Mouse (Mus musculus): ENCODE results near the gene Ubac2. TPM values are rescaled to one million over a fixed set of nuclear protein-coding genes. Genes with fewer than 3 reads are reported as not detected.

The Ubac2 gene
- polyA plus RNA-seq, 2 experiments, result 10.1 to 16.4 TPM

DNA sequence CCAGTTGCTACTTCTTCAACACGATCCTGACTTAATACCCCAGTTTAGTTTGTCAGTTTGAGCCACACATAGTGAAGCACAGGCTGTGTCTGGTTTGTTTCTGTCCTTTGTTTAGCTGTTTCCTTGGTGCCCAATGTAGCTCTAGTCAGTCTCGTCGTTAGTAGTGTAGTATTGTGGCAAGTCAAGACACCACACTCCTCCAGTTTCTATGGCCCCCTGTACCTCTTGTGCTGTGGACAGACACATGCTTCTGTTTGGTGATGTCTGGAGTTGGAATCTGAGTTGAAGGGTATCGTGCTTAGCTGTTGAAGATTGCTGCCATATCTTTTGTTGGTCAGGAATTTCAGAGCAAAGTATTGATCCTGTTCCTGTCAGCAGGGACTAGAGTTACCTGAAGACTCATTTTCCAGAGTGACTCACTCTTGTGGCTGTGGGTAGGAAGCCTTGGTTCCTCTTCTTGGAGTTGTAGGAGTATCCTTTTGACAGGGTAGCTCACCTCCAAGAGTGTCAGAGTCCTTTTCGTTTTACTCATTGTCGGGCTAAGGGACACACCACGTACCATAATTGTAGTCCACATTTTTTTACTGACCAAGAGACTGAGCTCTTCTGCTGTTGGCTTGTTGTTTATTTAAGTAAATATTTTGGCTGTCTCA lies 52.4 kb downstream of the Ubac2 start:
- Histone ChIP-seq H3K9me3 (ENCODE audit: control insufficient read depth, low read length) (no peaks in the 10 kb centered on the region), H3K27me3 (ENCODE audit: control insufficient read depth, insufficient read depth, low read length) (no peaks in the 10 kb centered on the region), H3K4me2 (ENCODE audit: low read depth) (no peak overlapping the region), H3K4me3 (ENCODE audit: insufficient read depth in 1 of 2, low read depth in 2 of 2, low read length in 2 of 2) (no peak overlapping the region), H3K27ac (no peak overlapping the region), H3K4me1 (replicated peaks; ENCODE audit: control insufficient read depth in 2 of 2, insufficient read depth in 2 of 2, low read length in 1 of 2) (peaks cover 12 to 28% of the 10 kb centered on the region in 2 experiments), H3K36me3 (replicated peaks; ENCODE audit: control insufficient read depth, insufficient read depth, low read depth) (no peaks in the 10 kb centered on the region), H3K9ac (replicated peaks) (no peak overlapping the region)
- TF ChIP-seq CTCF (IDR thresholded peaks at IDR 0.05; ENCODE audit: low read depth) (no peak), EP300 (IDR thresholded peaks at IDR 0.05; ENCODE audit: low read depth) (no peak)
- 62% methylated on average over 7 of the region's 7 CpGs for WGBS (ENCODE audit: insufficient replicate concordance)
- ATAC-seq (ENCODE audit: insufficient read depth) (no peak), DNase-seq (ENCODE audit: low read depth in 3 of 3, low spot score in 3 of 3) (no peak)

DNA sequence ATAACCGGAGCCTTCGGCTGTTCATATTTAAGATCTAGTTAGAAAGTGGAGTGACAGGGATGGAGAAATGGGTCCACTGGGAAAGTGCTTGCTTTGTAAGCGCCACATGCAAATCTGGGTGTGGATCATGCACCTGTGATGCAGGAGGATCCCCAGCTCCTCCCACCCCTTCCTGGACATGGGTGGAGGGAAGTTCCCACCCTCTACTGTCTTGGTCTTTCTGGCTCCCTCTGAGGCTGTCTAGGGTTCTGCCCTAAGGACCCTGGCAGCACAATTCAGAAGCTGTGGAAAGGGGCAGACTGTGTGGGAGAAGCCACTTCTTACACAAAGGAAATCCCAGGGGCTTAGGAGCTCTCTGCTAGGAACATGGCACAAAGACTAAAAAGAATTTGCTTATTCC lies 53.2 kb downstream of the Ubac2 start:
- 73% methylated on average over 3 of the region's 3 CpGs for WGBS (ENCODE audit: insufficient replicate concordance)
- no peak for TF ChIP-seq CTCF (IDR thresholded peaks at IDR 0.05; ENCODE audit: low read depth)
- TF ChIP-seq EP300 (IDR thresholded peaks at IDR 0.05; ENCODE audit: low read depth), result no peak
- ATAC-seq (ENCODE audit: insufficient read depth) (no peak), DNase-seq (ENCODE audit: low read depth in 3 of 3, low spot score in 3 of 3) (no peak)
- H3K4me1 ChIP-seq (replicated peaks; ENCODE audit: control insufficient read depth in 2 of 2, insufficient read depth in 2 of 2, low read length in 1 of 2), result peaks cover 12 to 28% of the 10 kb centered on the region in 2 experiments
- H3K4me3 ChIP-seq (ENCODE audit: insufficient read depth in 1 of 2, low read depth in 2 of 2, low read length in 2 of 2), result no peak overlapping the region
- no peaks in the 10 kb centered on the region for H3K27me3 ChIP-seq (ENCODE audit: control insufficient read depth, insufficient read depth, low read length)
- H3K4me2 ChIP-seq (ENCODE audit: low read depth), result no peak overlapping the region
- no peak overlapping the region for H3K27ac ChIP-seq
- no peak overlapping the region for H3K9ac ChIP-seq (replicated peaks)
- H3K9me3 ChIP-seq (ENCODE audit: control insufficient read depth, low read length), result no peaks in the 10 kb centered on the region
- no peaks in the 10 kb centered on the region for H3K36me3 ChIP-seq (replicated peaks; ENCODE audit: control insufficient read depth, insufficient read depth, low read depth)

DNA sequence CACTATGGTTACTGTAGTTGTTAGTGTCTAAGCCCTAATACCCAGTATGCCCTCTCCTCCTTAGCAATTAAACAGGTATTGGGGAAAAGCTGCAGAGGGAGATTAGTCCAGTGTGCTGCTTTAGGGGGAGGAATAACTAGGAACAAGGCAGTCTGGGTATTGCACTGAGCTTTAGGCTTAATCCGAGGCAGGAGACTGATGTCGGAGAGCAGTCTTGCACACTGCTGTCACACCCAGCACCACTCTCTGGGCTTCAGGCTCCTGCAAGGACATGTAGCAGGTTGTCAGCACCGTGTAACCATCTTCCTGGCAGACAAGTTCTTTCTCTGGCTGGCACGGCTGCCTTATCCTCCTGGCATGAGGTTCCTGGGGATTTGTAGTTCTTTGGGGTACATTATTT lies 53.8 kb downstream of the Ubac2 start:
- DNase-seq (ENCODE audit: low read depth in 3 of 3, low spot score in 3 of 3) (no peak), ATAC-seq (ENCODE audit: insufficient read depth) (no peak)
- Histone ChIP-seq H3K4me3 (ENCODE audit: insufficient read depth in 1 of 2, low read depth in 2 of 2, low read length in 2 of 2) (no peak overlapping the region), H3K36me3 (replicated peaks; ENCODE audit: control insufficient read depth, insufficient read depth, low read depth) (no peaks in the 10 kb centered on the region), H3K4me1 (replicated peaks; ENCODE audit: control insufficient read depth in 2 of 2, insufficient read depth in 2 of 2, low read length in 1 of 2) (peaks cover 12 to 28% of the 10 kb centered on the region in 2 experiments), H3K4me2 (ENCODE audit: low read depth) (no peak overlapping the region), H3K27ac (no peak overlapping the region), H3K9ac (replicated peaks) (no peak overlapping the region), H3K27me3 (ENCODE audit: control insufficient read depth, insufficient read depth, low read length) (no peaks in the 10 kb centered on the region), H3K9me3 (ENCODE audit: control insufficient read depth, low read length) (no peaks in the 10 kb centered on the region)
- 62% methylated on average over 4 of the region's 4 CpGs for WGBS (ENCODE audit: insufficient replicate concordance)
- TF ChIP-seq CTCF (IDR thresholded peaks at IDR 0.05; ENCODE audit: low read depth) (no peak), EP300 (IDR thresholded peaks at IDR 0.05; ENCODE audit: low read depth) (no peak)

DNA sequence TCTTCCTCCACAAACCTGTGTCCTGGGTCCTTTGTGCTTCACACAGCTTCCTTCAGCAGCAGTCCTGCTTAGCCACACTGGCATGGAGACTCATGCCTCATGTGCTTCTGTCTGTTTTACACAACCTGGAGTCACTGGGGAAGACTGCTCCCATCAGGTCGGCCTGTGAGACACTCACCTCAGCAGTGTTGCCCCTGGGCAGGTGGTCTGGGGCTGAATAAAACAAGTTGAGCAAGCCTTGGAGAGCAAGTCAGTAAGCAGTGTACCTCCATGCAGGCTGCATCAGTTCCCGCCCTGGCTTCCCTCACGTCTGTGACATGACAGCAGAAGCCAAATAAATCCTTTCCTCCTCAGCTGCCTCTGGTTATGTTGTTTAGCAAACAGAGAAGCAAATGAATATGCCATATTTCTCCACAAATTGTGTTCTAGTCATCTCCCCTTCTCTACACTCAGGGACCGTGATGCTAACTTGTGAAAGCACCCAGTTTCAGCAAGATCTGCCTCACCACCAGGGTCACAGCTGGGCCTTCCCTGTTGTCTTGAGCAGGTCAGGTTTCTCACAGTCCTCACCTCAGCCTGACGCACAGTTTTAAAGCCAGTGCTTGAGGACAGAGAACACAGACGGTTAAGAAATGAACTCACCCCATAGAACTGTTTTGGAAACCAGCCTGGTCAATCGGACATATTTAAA lies 55.6 kb downstream of the Ubac2 start:
- TF ChIP-seq EP300 (IDR thresholded peaks at IDR 0.05; ENCODE audit: low read depth) (no peak), CTCF (IDR thresholded peaks at IDR 0.05; ENCODE audit: low read depth) (no peak)
- Histone ChIP-seq H3K4me2 (ENCODE audit: low read depth) (no peak overlapping the region), H3K27ac (no peak overlapping the region), H3K9ac (replicated peaks) (no peak overlapping the region), H3K9me3 (ENCODE audit: control insufficient read depth, low read length) (no peaks in the 10 kb centered on the region), H3K36me3 (replicated peaks; ENCODE audit: control insufficient read depth, insufficient read depth, low read depth) (no peaks in the 10 kb centered on the region), H3K4me1 (replicated peaks; ENCODE audit: control insufficient read depth in 2 of 2, insufficient read depth in 2 of 2, low read length in 1 of 2) (peaks cover 6 to 26% of the 10 kb centered on the region in 2 experiments), H3K4me3 (ENCODE audit: insufficient read depth in 1 of 2, low read depth in 2 of 2, low read length in 2 of 2) (no peak overlapping the region), H3K27me3 (ENCODE audit: control insufficient read depth, insufficient read depth, low read length) (no peaks in the 10 kb centered on the region)
- WGBS (ENCODE audit: insufficient replicate concordance), result 66% methylated on average over 7 of the region's 7 CpGs
- no peak for DNase-seq (ENCODE audit: low read depth in 3 of 3, low spot score in 3 of 3)
- ATAC-seq (ENCODE audit: insufficient read depth), result no peak

DNA sequence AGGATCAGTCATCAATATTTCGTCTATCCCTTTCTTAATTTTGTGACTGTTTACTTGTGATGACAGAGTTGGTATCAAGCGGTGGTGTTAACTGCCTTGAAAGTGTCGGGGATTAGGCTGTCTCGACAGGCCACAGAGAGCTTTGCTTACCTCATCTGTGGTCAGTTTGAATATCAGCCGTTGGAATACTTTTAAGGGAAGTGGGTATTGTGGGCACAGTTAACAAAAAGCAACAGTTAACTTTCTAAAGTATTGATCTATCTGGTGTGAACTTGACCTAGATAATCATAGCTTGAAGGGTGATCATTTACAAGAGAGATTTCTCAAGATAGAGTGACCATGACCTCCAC lies 56.2 kb downstream of the Ubac2 start:
- no peak overlapping the region for H3K4me2 ChIP-seq (ENCODE audit: low read depth)
- TF ChIP-seq EP300 (IDR thresholded peaks at IDR 0.05; ENCODE audit: low read depth), result no peak
- TF ChIP-seq CTCF (IDR thresholded peaks at IDR 0.05; ENCODE audit: low read depth), result no peak
- no peak overlapping the region for H3K4me3 ChIP-seq (ENCODE audit: insufficient read depth in 1 of 2, low read depth in 2 of 2, low read length in 2 of 2)
- H3K36me3 ChIP-seq (replicated peaks; ENCODE audit: control insufficient read depth, insufficient read depth, low read depth), result no peaks in the 10 kb centered on the region
- peaks cover 1 to 21% of the 10 kb centered on the region in 2 experiments for H3K4me1 ChIP-seq (replicated peaks; ENCODE audit: control insufficient read depth in 2 of 2, insufficient read depth in 2 of 2, low read length in 1 of 2)
- 32% methylated on average over 5 of the region's 5 CpGs for WGBS (ENCODE audit: insufficient replicate concordance)
- H3K9me3 ChIP-seq (ENCODE audit: control insufficient read depth, low read length), result no peaks in the 10 kb centered on the region
- no peak for DNase-seq (ENCODE audit: low read depth in 3 of 3, low spot score in 3 of 3)
- H3K27ac ChIP-seq, result no peak overlapping the region
- no peak for ATAC-seq (ENCODE audit: insufficient read depth)
- H3K27me3 ChIP-seq (ENCODE audit: control insufficient read depth, insufficient read depth, low read length), result no peaks in the 10 kb centered on the region
- H3K9ac ChIP-seq (replicated peaks), result no peak overlapping the region
